Mouse (Mus musculus): ENCODE data around the gene Clic6.

- TF ChIP-seq CTCF (IDR thresholded peaks at IDR 0.05; ENCODE audit: insufficient read depth, low read length), result no peak
- TF ChIP-seq POLR2A (IDR thresholded peaks at IDR 0.05; ENCODE audit: borderline replicate concordance, extremely low read depth, low read depth, low read length), result no peak
Measured at GRCm38 (mm10) chr16:92442150-92442549, 43.4 kb upstream of the Clic6 start.
